In the genomic region with DNA sequence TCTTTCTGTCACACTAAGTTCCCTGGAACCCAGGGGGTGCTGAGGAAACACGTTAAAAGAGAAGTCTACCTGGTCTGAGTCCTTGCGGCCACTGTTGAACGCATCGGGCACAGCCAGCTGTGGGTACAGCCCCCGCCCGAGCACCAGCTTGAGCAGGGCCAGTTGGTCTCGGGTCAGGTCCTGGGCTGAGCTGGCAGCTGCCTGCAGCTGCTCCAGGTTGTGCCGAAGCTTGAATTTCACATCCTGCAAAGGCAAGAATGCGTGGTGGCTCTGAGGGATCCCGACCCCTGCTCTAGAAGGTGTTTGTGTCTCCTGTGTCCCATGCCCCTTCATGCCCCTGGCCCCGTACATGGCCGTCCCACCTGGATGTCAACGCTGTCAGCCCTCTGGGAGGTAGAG, we compare ENCODE assay signal across 9 mouse cellular contexts.
"Had no signal": no experiment of that assay in that cellular context is flagged by ENCODE, and none has a peak within 500 bp of the region (broad histone marks: within the 10 kb centered on the region; RNA-seq: fewer than 3 reads in every experiment).

No protein-coding gene starts in this region.

- DNase-seq: left cerebral cortex, postnatal 4 days; lung, adult 18-20 months; right cerebral cortex, postnatal 14 days; thymus, adult 18-20 months; thymus, postnatal 14 days had no signal

- H3K4me3 ChIP-seq: limb, embryonic 13.5 days; midbrain, embryonic 12.5 days had no signal

- H3K27me3 ChIP-seq: limb, embryonic 13.5 days; midbrain, embryonic 12.5 days had no signal

- H3K27ac ChIP-seq: limb, embryonic 13.5 days; liver, embryonic 14.5 days; midbrain, embryonic 12.5 days had no signal

- H3K9me3 ChIP-seq: limb, embryonic 13.5 days; midbrain, embryonic 12.5 days had no signal

- H3K9ac ChIP-seq: limb, embryonic 13.5 days; liver, embryonic 14.5 days; midbrain, embryonic 12.5 days had no signal

- H3K4me1 ChIP-seq: limb, embryonic 13.5 days; midbrain, embryonic 12.5 days had no signal

- ATAC-seq: midbrain, embryonic 16.5 days had no signal

- H3K4me2 ChIP-seq: limb, embryonic 13.5 days; midbrain, embryonic 12.5 days had no signal
